Mouse (Mus musculus) C2C12 (cell line): ENCODE measurements around the gene Gm17359. TPM values are rescaled to one million over a fixed set of nuclear protein-coding genes. Genes with fewer than 3 reads are reported as not detected.

Experiments
- H3K27me3 ChIP-seq: one replicate; pipeline ENCODE4 v1.6.1; 2011; ENCODE audit not compliant: control insufficient read depth, insufficient read depth, insufficient read length
- H3K36me3 ChIP-seq: one replicate; pipeline ENCODE4 v1.6.1; 2011; ENCODE audit not compliant: control insufficient read depth, insufficient read depth
- H3K4me3 ChIP-seq: one replicate; pipeline ENCODE4 v1.5.1; 2011; ENCODE audit warnings: mild to moderate bottlenecking, control low read depth; ENCODE audit not compliant: poor library complexity, insufficient read depth, severe bottlenecking
- H3K79me2 ChIP-seq: one replicate; pipeline ENCODE4 v1.6.1; 2011; ENCODE audit not compliant: control insufficient read depth, insufficient read depth
- H3K79me3 ChIP-seq: one replicate; pipeline ENCODE4 v1.6.1; 2011; ENCODE audit warnings: low read depth, control low read depth
- H3ac ChIP-seq: one replicate; pipeline ENCODE3; 2011; ENCODE audit warnings: low read depth; ENCODE audit not compliant: control insufficient read depth, insufficient read length
- CEBPB ChIP-seq: IDR thresholded peaks from one replicate; pipeline ENCODE4 v1.6.1; 2011; ENCODE audit warnings: low read depth, mild to moderate bottlenecking, control low read depth, moderate library complexity
- CTCF ChIP-seq: IDR thresholded peaks from one replicate; pipeline ENCODE4 v1.5.1; 2011; ENCODE audit not compliant: control insufficient read depth, insufficient read depth, insufficient read length
- FOSL1 ChIP-seq: IDR thresholded peaks from one replicate; pipeline ENCODE4 v1.8.0; 2011; ENCODE audit warnings: mild to moderate bottlenecking, low read length; ENCODE audit not compliant: poor library complexity, insufficient read depth, severe bottlenecking
- MAX ChIP-seq: IDR thresholded peaks from one replicate; pipeline ENCODE4 v1.6.1; 2011; ENCODE audit warnings: mild to moderate bottlenecking, control low read depth
- MYOD1 ChIP-seq: IDR thresholded peaks from one replicate; pipeline ENCODE4 v1.6.1; 2011; ENCODE audit warnings: low read depth; ENCODE audit not compliant: control insufficient read depth, insufficient read length
- MYOG ChIP-seq: IDR thresholded peaks from one replicate; pipeline ENCODE4 v1.6.1; 2011; ENCODE audit not compliant: control insufficient read depth, insufficient read length; ENCODE audit errors: extremely low read depth
- USF1 ChIP-seq: IDR thresholded peaks from one replicate; pipeline ENCODE4 v1.6.1; 2011; ENCODE audit warnings: low read depth, mild to moderate bottlenecking, control low read depth, moderate library complexity
- polyA plus RNA-seq: library from polyadenylated mRNA; unstranded; fragments of >200 nt; fragmentation: generic; extraction: Trizol; gene quantifications from one replicate; pipeline ENCODE4 v1.2.1, GENCODE M21; 2012; ENCODE audit warnings: missing spikeins

Gm17359 gene
- polyA plus RNA-seq, 1 experiment, result not detected

DNA sequence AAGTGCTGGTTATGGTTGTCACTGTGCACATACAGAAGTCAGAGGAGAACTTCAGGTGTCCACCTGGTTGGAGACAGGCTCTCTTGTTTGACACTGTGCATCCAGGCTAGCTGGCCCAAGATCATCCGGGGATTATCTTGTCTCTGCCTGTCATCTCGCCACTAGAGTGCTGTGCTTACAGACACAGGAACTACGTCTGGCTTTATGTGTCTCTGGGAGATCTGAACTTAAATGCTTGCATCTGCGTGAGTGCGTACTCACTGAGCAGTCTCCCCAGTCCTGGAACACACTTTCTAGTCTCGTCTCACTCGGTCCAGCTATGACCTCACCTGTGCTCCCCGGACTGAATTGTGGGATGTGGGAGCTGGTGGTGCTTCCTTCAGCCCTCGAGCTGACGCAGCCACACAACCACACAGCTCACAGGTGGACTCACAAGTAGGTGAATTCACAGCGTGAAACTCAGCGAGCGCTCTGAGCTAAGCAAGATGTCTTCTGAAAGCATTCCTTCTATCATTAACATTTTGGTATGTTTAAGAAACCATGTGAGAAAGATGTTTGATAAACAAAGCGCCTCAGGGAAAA, 42.9 kb downstream of the Gm17359 start:
- H3ac ChIP-seq, result no peak overlapping the region
- no peaks in the 10 kb centered on the region for H3K79me3 ChIP-seq
- no peak overlapping the region for H3K4me3 ChIP-seq
- no peaks in the 10 kb centered on the region for H3K27me3 ChIP-seq
- TF ChIP-seq USF1 (no peak), CEBPB (no peak), CTCF (no peak)
- no peaks in the 10 kb centered on the region for H3K36me3 ChIP-seq
- no peaks in the 10 kb centered on the region for H3K79me2 ChIP-seq

DNA sequence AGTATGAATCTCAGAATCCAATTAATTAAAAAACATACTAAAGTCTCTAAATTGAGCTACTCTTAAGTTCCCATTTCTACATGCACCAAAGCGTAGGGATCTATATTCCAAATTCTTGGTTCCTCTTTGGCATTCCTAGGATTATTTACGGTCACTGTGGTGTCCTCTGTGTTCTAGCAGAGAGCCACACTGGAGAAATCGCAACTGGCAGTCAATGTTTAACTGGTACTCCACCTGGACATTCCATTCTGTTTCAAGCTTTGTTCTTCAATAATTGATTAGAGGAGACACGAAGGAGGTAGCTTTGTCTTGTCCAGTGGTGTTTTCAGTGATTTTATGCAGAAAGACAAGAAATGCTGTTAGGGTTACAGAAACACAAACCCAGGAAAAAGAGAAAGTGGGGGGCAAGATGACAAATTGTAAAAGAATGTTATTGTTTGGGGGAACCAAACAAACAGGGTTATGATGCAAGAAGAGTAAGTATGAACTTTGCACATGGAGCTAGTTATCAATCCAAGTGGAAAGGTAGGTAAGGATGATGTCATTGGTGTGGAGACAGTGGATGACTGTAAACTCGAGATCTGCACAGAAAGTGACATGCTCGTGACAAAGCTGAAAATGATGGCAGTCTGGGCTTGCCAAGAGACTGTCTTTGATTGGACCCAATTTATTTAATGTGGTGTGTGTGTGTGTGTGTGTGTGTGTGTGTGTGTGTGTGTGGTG, 43.6 kb downstream of the Gm17359 start:
- Histone ChIP-seq H3K4me3 (no peak overlapping the region), H3K79me3 (no peaks in the 10 kb centered on the region), H3ac (no peak overlapping the region), H3K36me3 (no peaks in the 10 kb centered on the region), H3K27me3 (no peaks in the 10 kb centered on the region), H3K79me2 (no peaks in the 10 kb centered on the region)
- TF ChIP-seq CEBPB (no peak), MYOD1 (no peak), MYOG (no peak), MAX (no peak), USF1 (no peak), FOSL1 (no peak), CTCF (no peak)

DNA sequence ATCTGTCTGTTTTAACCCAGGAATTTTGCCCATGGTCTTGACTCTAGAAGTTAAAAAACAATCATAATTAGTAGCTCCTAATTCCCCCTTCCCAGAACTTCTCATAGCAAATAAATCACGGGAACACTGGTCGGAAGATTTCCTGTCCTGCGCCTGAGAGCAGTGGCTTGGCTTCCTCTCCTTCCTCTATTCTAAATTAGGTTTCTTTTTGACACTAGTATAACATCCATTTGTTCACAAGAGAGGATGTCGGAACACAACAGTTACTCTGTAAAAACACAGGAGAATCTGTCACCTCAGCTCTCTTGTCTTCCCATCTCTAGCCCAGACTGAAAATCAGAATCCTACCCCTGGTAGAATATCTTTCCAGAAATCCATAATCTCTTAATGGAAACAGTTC, 44.9 kb downstream of the Gm17359 start:
- H3ac ChIP-seq, result no peak overlapping the region
- H3K36me3 ChIP-seq, result no peaks in the 10 kb centered on the region
- no peak overlapping the region for H3K4me3 ChIP-seq
- H3K27me3 ChIP-seq, result no peaks in the 10 kb centered on the region
- no peaks in the 10 kb centered on the region for H3K79me2 ChIP-seq
- H3K79me3 ChIP-seq, result no peaks in the 10 kb centered on the region
- TF ChIP-seq USF1 (no peak), MAX (no peak), MYOD1 (no peak), FOSL1 (no peak), CTCF (no peak), CEBPB (no peak), MYOG (no peak)

DNA sequence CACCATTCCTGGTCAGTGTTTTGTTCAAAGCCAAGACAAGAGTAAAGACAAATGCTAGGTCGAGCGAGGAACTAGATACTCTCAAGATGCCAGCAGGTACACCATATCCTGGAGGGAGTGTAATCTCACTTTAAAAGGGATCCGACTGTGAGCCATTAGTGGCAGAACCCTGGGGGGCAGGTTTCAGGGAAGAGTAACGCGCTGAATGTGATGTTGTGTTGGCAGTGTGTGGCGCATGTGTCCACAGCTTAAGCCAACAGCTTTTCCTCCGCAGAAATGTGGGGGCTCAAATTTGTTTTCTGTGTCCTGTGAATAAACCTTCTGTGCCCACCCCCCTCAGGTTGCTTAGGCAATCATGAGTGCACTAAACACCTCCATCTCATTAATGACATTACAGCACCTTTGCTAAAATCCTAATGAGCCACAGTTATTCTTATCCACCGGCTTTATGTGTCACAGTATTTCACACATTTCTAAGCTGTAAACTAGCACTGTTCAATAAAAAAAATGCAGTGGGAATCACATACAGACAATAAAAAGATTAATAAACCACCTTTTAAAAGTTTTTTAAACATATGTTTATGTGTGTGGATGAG, 49.1 kb downstream of the Gm17359 start:
- Histone ChIP-seq H3K79me3 (no peaks in the 10 kb centered on the region), H3K4me3 (no peak overlapping the region), H3ac (no peak overlapping the region), H3K27me3 (no peaks in the 10 kb centered on the region), H3K79me2 (no peaks in the 10 kb centered on the region), H3K36me3 (no peaks in the 10 kb centered on the region)
- no peak for TF ChIP-seq MYOD1
- no peak for TF ChIP-seq FOSL1
- TF ChIP-seq MAX, result no peak
- TF ChIP-seq MYOG, result no peak
- no peak for TF ChIP-seq USF1
- no peak for TF ChIP-seq CEBPB
- no peak for TF ChIP-seq CTCF

DNA sequence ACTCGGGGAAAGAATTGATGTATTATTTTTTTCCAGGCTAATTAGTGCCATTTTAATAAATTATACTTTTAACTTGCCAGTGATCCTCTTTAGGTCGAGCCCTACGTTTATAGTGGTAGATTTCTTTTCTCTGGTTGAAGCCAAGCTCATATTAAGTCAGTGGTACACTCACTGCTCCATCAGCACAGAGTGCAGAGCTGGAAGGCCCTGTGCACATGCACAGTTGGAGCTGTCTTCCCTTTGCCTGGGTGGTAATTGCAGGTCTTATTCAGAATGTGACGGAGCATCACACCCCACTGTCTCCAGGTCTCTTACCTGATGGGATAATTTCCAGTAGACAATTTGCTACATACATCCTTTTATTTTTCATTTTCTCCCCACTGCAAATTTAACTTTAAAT, 52.6 kb downstream of the Gm17359 start:
- H3K36me3 ChIP-seq, result no peaks in the 10 kb centered on the region
- no peak overlapping the region for H3K4me3 ChIP-seq
- no peaks in the 10 kb centered on the region for H3K79me3 ChIP-seq
- TF ChIP-seq FOSL1, result no peak
- TF ChIP-seq MAX, result no peak
- TF ChIP-seq CTCF, result no peak
- TF ChIP-seq USF1, result no peak
- TF ChIP-seq MYOD1, result no peak
- no peak for TF ChIP-seq MYOG
- no peak for TF ChIP-seq CEBPB
- H3ac ChIP-seq, result no peak overlapping the region
- no peaks in the 10 kb centered on the region for H3K79me2 ChIP-seq
- no peaks in the 10 kb centered on the region for H3K27me3 ChIP-seq
